15 mouse cellular contexts compared by ENCODE assay signal in genomic region chr10:18927811-18928210, GRCm38 (mm10).
"Had no signal": no experiment of that assay in that cellular context is flagged by ENCODE, and none has a peak within 500 bp of the region (broad histone marks: within the 10 kb centered on the region; RNA-seq: fewer than 3 reads in every experiment).

No protein-coding gene starts in this region.

- H3K27me3 ChIP-seq: kidney, embryonic 15.5 days; liver, embryonic 12.5 days; lung, embryonic 15.5 days; neural tube, embryonic 12.5 days had no signal

- H3K27ac ChIP-seq: kidney, embryonic 15.5 days; limb, embryonic 10.5 days; liver, embryonic 12.5 days; lung, embryonic 15.5 days; macrophage; midbrain, embryonic 10.5 days; neural tube, embryonic 12.5 days had no signal

- H3K4me1 ChIP-seq: kidney, embryonic 15.5 days; limb, embryonic 10.5 days; midbrain, embryonic 10.5 days; neural tube, embryonic 12.5 days had no signal

- H3K9ac ChIP-seq: kidney, embryonic 15.5 days; liver, embryonic 12.5 days; liver, postnatal 0 days; lung, embryonic 15.5 days; neural tube, embryonic 12.5 days had no signal

- H3K4me3 ChIP-seq: kidney, embryonic 15.5 days; limb, embryonic 10.5 days; liver, embryonic 12.5 days; lung, embryonic 15.5 days; midbrain, embryonic 10.5 days; neural tube, embryonic 12.5 days had no signal

- ATAC-seq: liver, embryonic 12.5 days; liver, postnatal 0 days had no signal

- H3K9me3 ChIP-seq: kidney, embryonic 15.5 days; limb, embryonic 10.5 days; liver, embryonic 12.5 days; lung, embryonic 15.5 days; midbrain, embryonic 10.5 days; neural tube, embryonic 12.5 days had no signal

- H3K36me3 ChIP-seq: kidney, embryonic 15.5 days; limb, embryonic 10.5 days; liver, embryonic 12.5 days; lung, embryonic 15.5 days; midbrain, embryonic 10.5 days; neural tube, embryonic 12.5 days had no signal

- DNase-seq: kidney, adult 2 months; kidney, postnatal 14 days; liver, postnatal 0 days; lung, postnatal 14 days; midbrain, embryonic 14.5 days; retina, postnatal 1 day; right cerebral cortex, postnatal 14 days; thymus, postnatal 36 days had no signal

- H3K4me2 ChIP-seq: kidney, embryonic 15.5 days; liver, embryonic 12.5 days; lung, embryonic 15.5 days; neural tube, embryonic 12.5 days had no signal
